Mouse (Mus musculus): ENCODE measurements around the gene Rag2. TPM values are rescaled to one million over a fixed set of nuclear protein-coding genes. Genes with fewer than 3 reads are reported as not detected.

The Rag2 gene
- polyA plus RNA-seq, 1 experiment from 2014 or later, result not detected

DNA sequence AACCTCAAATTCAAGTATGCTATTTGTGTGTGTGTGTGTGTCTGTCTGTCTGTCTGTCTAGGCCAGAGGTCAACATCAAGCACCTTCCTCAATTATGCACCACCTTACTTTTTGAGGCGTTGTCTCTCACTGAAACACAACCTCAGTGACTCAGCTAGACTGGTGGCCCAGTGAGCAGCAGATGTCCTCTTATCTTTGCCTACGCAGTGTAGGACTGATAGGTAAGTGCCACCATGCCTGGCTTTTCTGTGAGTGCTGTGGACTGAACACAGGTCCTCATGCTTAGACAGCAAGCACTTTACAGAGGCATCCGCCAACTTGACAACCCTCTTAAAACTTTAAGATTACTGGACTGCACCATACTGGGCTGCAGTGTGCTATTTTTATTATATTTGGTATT, 44.2 kb downstream of the Rag2 start:
- Histone ChIP-seq H3K27me3 (replicated peaks) (no peaks in the 10 kb centered on the region), H3K4me2 (no peak overlapping the region), H3K4me3 (no peak overlapping the region), H3K9me3 (no peaks in the 10 kb centered on the region), H3K9ac (no peak overlapping the region), H3K4me1 (0 out of 2 replicates have a peak, but pooled peaks cover 3% of the 10 kb centered on the region), H3K36me3 (replicated peaks) (no peaks in the 10 kb centered on the region), H3K27ac (no peak overlapping the region)
- ATAC-seq (replicated peaks), result no peak
- 95% methylated on average over 3 of the region's 3 CpGs for WGBS

DNA sequence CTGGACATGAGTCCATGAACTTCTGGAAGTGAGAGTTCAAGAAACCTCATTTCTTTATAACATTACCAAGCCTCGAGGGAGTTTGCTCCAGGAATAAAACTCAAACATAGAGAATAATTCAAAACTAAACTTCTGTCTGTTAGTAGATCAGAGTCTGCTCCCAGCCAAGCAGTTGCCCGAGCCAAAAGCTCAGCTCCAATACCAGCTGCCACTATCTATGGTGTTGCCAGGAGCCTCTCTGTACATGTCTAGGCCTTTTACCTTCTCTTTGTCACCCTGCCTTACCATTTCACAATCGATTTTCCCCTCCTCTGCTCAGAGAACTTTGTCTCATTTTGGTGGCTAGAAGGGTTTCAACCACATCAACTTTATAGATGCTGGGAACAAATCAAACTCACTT, 49.0 kb downstream of the Rag2 start:
- no peak overlapping the region for H3K9ac ChIP-seq
- H3K4me2 ChIP-seq, result no peak overlapping the region
- ATAC-seq (replicated peaks), result no peak
- WGBS, result 80% methylated on average over 3 of the region's 3 CpGs
- no peak overlapping the region for H3K4me3 ChIP-seq
- no peaks in the 10 kb centered on the region for H3K4me1 ChIP-seq
- no peaks in the 10 kb centered on the region for H3K36me3 ChIP-seq (replicated peaks)
- H3K27ac ChIP-seq, result no peak overlapping the region
- H3K27me3 ChIP-seq (replicated peaks), result no peaks in the 10 kb centered on the region
- H3K9me3 ChIP-seq, result no peaks in the 10 kb centered on the region

DNA sequence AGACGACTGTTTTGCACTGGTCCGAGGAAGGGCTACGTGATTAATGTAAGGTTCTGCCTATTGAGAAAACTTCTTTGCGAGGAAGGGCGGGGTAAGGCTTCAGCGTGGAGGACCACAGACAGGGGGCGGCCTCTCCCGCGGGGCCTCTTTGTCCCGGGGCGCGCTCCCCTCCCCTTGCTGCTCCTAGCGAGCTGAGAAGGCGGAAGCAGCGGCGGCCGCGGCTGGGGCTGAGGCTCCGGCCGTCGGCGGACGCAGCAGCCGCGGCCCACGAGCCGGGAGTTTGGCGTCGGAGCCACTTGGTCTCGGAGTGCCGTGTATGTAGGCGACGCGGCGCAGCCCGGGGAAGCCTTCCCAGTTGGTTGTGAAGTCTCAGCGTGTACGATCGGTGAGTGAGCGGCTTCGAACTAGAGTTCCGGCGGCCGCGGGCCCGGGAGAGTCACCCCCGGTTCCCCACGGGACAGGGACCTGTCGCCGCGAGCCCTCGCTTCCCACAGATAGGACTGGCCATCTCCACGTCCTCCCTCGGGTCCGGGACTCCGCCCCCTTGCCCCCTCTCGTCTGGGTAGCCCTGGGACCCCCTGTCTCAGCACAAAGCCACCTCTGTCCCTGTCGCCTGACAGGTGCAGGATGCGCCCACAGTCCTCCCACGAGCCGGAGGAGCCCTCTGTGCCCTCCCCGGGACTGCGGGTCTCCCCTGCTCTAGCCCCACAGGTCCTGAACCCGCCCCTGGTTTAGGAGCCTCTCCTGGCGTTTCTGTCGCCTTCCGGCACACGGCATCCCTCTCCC, 53.9 kb downstream of the Rag2 start, which contains the start of gene Traf6:
Traf6 (plus strand) TSS at position 194 of the 786 bp plus-strand sequence.
- Histone ChIP-seq H3K9me3 (no peaks in the 10 kb centered on the region), H3K36me3 (replicated peaks) (no peaks in the 10 kb centered on the region), H3K4me2 (peak within 1 kb of the TSS; percentile 74), H3K27ac (peak within 1 kb of the TSS; percentile 61), H3K4me3 (peak within 1 kb of the TSS; percentile 61), H3K27me3 (replicated peaks) (no peaks in the 10 kb centered on the region), H3K4me1 (peaks cover 11% of the 10 kb centered on the region), H3K9ac (peak within 1 kb of the TSS; percentile 65)
- WGBS, result under 1% methylated on average over 68 of the region's 68 CpGs
- peak; percentile 90 for ATAC-seq (replicated peaks)

DNA sequence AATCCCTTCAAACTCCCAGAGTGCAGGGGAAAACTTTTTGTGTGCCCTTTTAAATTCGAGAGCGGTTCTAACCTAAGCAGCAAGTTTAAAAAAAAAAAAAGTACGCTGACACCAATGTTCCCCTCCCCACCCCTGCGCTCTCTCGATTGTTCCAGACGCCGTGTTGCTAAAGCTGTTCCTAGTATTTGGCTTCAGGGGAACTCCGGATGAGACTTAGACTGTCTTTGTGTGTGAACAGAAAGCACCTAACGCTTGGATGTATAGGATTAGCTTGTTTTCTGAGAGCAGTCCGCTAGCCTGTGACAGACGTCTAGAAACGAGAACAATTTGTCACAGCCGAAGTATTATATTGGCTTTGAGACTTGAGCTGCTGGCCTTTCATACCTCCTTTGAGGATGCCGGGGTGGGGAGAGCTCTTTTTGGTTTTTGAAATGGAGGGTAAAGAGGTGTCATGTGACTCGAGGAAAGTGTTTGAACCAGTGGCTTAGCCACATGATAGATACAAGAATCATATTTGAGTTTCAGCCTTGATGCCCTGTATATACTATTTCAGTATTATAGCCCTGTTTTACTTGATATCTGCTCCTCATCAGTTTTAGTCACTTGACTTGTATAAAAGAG, 54.8 kb downstream of the Rag2 start:
- 2% methylated on average over 15 of the region's 15 CpGs for WGBS

More for the DNA sequence above, 54.8 kb downstream of the Rag2 start:
- no peaks in the 10 kb centered on the region for H3K27me3 ChIP-seq (replicated peaks)
- H3K4me2 ChIP-seq, result peak overlapping the region; percentile 74
- no peaks in the 10 kb centered on the region for H3K9me3 ChIP-seq
- peaks cover 11% of the 10 kb centered on the region for H3K4me1 ChIP-seq
- H3K27ac ChIP-seq, result no peak overlapping the region
- peak overlapping the region; percentile 61 for H3K4me3 ChIP-seq
- H3K36me3 ChIP-seq (replicated peaks), result no peaks in the 10 kb centered on the region
- H3K9ac ChIP-seq, result peak overlapping the region; percentile 65
- ATAC-seq (replicated peaks), result no peak

Other genes with a start within 250 kb of the Rag2 start
- gene Rag1, start 24.8 kb downstream of the Rag2 start, polyA plus RNA-seq (2015; fragmentation: Nextera tagmentation; extraction: Ambion mirVana), result 0.10 and 0.15 TPM in 2 replicates
- 42.6 and 46.4 TPM in 2 replicates for gene B230118H07Rik, start 24.8 kb downstream of the Rag2 start, polyA plus RNA-seq (2015; fragmentation: Nextera tagmentation; extraction: Ambion mirVana)
- gene Traf6, start 53.7 kb downstream of the Rag2 start, polyA plus RNA-seq (2015; fragmentation: Nextera tagmentation; extraction: Ambion mirVana), result 6.2 and 6.6 TPM in 2 replicates